Mouse (Mus musculus): ENCODE data around the gene Nudcd3.

Nudcd3 gene

DNA sequence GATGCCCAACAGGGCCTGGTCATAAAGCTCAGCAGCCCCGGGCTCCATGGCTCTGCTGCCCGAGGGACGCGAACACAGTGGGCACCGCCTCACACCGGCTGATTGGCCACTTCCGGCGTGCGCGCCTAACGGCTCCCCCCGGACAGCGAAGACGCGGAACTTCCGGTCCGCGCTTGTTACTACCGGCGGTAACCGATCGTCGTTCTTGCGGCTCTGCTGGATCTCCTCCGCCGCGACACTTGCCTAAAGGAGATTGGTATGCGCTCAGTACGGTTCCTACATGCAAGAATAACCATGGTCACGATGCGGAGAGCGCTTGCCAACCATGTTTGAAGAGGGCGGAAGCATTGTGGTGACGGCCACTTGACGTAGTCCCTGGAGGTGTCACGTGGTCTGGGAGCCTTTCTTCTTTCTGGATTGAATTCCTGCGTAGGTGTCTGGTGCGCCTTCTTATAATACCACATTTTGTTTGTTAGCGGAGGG lies at the start of gene Nudcd3:
Gene Nudcd3, minus strand, starts transcription at position 329 of the 483 bp plus-strand sequence.
- peak; percentile 95 for DNase-seq (ENCODE audit: low read depth, low spot score)

DNA sequence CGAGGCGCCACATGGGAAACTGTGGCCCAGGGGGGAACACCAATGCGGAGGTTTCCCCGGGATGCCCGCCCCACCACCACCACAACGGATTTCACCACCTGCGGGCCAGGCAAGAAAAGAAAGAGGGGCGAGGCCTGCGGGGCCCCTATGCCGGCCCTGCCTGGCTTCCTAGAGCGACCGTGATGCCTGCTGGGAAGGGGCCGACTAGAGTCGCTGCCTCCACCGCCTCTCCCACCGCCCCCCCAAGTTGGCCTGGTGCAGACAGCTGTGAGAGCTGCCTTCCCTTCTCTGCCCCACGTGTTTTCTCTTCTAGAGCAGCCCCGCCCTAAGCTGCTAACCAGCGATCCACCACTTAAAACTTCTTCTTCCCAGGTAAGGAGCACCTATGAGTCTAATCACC lies 44.5 kb upstream of the Nudcd3 start:
- DNase-seq (ENCODE audit: low read depth, low spot score), result no peak

DNA sequence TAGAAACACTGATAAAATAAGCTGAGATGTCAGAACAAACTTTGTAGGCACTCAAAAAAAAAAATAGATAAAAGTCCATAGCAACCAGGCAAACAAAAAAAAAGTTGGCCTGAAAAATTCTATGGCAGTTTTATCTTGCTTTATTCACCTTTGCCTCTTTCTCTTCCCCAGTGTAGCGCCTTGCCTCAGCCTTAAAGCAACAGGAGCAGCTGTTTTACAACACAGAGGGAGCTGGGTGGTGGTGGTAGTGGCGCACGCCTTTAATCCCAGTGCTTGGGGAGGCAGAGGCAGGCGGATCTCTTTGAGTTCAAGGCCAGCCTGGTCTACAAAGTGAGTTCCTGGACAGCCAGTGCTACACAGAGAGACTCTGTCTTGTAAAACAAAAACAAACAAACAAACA lies 32.8 kb upstream of the Nudcd3 start:
- no peak for DNase-seq (ENCODE audit: low read depth, low spot score)

DNA sequence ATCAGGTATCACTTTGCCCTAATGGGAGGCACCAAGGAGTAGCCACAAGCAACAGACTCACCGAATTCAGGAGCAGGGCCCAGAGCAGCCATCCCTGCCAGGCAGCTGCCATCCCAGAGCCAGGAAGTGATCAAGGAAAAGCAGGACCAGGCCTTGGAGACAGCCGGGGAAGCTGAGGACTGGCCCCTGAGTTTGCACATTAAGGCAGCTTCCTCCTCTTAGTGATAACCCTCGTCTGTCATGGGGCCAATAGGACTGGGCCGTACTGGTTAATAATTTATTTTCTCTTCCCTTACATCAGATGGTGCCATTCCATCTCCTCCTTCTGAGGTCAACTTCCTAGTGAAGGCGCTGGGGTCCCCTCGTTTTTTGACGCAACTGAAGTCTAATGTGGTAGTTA lies 29.8 kb upstream of the Nudcd3 start, which contains the start of gene Npc1l1:
Gene Npc1l1, minus strand, starts transcription at position 132 of the 400 bp plus-strand sequence.
- DNase-seq (ENCODE audit: low read depth, low spot score), result no peak

DNA sequence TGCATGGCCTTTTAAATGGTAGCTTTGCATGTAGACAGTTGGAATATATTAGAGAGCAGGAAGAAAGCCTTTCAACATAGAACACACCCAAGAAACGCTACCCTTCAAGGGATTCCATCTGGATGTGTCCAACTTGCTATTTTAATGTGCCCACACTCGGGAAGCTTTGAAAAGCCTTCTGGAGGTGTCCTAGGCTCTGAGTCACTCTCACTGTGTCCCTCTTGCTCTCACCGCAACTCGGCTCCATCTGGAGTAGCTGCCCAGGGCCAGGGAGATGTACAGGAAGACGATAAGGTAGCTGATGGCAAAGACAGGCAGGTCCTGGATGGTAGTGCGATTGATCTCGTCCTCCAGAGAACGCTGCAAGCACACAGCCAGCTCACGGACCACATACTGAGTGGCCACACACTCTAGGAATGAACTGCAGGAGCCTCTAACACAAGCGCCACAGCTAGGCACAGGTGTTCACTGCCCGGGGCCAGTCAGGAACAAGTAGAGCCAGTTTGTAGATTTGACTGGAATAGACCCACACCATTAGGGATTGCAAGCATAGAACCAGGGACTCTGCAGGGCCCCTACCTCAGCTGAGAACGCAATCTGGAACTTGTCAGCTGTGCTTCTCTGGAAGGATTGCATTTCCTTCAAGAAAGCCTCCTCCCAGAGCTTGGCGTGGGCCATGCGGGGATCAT lies 24.5 kb upstream of the Nudcd3 start:
- peak; percentile 74 for DNase-seq (ENCODE audit: low read depth, low spot score)

DNA sequence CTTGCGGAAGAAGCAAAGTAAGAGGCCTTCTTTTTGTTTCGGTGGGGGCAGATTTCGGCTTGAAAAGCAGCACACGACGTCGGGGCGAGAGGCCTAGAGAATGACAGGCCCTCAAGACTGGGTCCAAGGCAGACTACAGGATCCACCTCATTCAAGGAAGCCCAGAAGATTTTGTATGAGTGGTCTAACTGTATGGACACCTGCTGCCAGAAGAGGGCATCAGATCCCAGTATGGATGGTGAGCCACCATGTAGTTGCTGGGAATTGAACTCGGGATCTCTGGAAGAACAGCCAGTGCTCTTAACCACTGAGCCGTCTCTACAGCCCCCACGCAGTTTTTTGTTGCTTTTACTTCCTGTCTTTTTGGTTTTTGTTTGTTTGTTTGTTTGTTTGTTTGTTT lies 22.0 kb upstream of the Nudcd3 start:
- DNase-seq (ENCODE audit: low read depth, low spot score), result no peak

DNA sequence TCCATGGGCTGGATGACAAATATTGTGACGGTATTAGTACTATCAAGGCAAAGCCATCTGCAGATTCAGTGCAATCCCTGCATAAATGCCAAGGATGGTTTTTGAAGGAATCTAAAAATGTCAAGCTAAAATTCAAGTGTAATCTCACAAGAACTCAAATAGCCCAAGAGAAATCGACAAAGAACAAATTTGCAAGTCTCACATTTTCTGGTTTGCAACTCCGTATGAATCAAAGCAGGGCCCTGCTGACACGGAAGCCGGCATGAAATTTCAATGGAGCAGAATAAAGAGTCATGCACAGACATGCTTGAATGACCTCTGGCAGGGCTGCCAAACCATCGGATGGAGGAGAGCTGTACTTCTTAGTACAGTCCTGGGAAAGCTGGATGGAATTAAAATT lies 19.8 kb upstream of the Nudcd3 start:
- DNase-seq (ENCODE audit: low read depth, low spot score), result peak; percentile 38

DNA sequence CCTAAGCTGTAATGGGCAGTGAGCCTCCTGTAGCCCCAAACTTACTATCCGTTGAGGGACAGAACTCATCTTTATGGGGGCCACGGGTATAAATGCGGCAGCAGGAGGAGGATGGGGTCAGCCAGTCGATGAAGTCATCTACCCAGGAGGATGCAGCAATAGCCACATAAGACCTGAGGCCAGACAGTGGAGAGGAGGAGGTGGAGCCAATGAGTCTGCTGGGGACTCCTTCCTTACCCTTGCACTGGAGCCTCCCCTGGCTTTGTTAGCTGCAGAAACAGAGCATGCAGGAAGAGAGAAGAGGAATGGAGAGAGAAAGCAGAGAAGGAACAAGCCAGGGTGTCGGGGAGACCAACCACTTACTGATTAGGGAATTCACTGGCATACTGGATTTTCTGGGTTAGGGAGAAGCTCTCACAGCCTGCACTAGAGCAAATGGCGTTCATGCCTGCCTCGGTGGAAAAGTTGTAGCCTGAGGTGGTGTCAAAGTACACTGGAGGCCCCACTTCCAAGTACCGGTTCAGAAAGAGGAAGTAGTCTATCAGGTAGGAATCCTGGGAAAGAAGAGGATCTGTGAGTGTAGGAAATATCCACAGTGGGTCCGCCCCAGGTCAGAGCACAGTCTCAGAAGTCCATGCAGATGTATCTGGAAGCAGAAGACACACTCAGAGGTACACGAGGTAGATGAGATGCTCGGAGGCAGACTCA lies 18.1 kb upstream of the Nudcd3 start:
- no peak for DNase-seq (ENCODE audit: low read depth, low spot score)

DNA sequence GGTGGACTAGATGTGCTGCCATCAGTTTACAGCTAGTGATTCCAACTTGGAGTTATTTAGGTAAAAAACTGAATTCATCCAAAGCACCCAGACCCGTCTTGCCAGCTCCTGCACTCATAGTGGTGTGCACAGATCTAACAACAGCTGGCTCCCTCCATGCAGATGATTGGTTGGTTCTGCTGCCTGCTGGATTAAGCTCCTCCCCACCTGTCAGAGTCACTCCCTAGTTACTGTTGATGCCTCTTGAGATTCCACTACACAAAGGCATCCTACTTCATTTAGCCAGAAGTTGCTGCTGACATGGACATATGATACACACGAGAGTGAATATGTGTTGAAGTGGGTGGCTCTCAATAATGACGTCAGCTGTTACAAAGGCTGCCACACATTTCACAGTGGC lies 16.6 kb upstream of the Nudcd3 start:
- DNase-seq (ENCODE audit: low read depth, low spot score), result no peak

DNA sequence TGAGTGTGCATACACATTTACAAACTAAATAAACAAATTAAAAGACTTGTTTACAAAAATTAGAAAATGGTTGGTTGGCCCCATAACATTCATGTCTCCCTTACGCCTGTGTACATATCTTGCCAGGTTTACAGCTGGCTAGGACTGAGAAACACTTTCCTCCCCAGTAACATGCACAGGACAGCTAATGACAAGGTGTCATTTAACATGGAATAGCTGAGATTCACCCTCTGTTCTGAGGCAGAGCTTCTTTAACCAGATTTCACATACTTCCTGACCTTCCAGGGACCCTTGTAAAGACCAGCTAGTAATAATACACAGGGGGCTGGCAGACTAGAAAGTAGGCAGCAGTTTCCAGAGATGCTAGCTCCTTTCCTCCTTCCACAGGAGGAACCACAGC lies 7.9 kb upstream of the Nudcd3 start:
- DNase-seq (ENCODE audit: low read depth, low spot score), result no peak

DNA sequence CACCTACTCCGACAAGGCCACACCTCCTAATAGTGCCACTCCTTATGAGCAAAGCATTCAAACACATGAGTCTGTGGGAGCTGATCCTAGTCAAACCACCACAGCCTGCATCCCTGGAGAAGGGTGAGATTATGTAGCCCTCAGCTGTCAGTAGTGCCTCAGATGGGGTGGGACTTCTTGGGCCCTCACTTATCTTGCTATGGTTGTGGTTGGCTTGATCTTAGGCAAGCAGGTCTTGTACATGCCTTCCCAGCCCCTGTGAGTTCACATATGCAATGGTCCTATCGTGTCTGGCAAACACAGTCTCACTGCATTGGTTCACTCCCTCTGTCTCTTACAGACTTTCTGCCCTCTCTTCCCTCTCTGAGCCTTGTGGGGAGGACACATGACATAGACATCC lies 6.9 kb upstream of the Nudcd3 start:
- DNase-seq (ENCODE audit: low read depth, low spot score), result no peak

DNA sequence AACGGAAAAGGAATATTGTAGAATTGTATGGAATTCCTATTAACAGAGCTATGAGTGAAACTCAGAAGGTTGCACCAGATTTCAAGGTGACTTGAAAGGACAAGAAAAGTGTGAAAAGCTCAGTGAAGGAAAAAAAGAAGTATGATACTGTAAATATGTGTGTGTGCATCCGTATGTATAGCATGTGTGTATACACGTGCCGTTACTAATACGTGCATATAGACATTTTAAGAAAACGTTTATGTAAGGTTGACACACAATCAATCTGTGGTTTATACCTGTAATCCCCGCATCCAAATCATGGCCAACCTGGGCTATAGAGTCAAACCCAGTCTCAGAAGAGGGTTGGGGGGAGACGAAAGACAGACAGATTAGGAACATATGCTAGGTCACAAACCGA lies 355 bp upstream of the Nudcd3 start:
- no peak for DNase-seq (ENCODE audit: low read depth, low spot score)

DNA sequence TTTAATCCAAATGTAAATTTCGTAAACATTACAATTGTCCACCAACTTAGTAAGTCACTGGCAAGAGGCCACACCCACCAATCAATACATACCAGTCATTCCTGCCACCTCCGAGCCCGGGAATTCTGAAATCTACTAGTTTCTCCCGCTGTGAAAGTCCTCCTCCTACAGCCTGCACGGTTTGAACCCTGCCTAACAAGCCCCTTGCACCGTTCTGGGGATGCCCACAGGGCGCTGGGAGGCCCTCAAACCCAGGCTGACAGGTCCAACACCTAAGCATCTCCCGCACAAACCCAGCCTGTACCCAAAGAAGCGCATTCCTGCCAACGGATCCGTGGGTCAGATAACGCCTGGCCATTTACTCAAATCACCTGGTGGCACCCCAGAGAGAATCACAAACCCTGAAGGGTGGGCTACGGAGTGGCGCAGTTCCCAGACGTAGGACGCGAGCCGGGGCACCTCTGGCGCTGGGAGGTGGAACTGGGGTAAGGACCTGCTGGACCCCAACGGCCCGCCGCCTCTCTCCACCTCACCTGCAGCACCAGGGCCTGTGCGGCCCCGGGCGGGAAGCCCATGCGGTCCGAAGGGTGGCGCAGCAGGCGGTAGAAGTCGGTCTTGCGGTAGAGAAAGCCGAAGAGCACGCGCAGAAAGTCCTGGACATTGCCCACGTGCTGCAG lies 667 bp downstream of the Nudcd3 start, which contains the start of gene A730071L15Rik:
Gene A730071L15Rik, plus strand, starts transcription at position 620 of the 677 bp plus-strand sequence.
- DNase-seq (ENCODE audit: low read depth, low spot score), result no peak

DNA sequence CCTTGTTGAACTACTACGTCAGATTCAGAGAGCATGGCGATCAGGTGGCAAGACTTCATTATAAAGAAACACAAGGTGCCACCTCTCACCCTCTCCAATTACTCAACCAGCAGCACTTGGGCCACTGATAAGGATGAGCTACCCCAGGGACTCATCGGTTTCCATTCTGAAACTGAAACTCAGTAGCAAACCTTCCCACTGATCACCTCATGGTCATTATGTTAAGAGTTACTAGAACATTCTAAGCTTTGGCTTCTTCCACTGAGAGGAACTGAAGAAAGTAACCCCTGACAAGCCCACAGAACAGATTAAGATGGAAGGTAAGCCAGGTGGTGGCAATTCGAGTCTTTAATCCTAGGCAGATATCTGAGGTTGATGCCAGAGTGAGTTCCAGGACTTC lies 1.8 kb downstream of the Nudcd3 start:
- DNase-seq (ENCODE audit: low read depth, low spot score), result no peak

DNA sequence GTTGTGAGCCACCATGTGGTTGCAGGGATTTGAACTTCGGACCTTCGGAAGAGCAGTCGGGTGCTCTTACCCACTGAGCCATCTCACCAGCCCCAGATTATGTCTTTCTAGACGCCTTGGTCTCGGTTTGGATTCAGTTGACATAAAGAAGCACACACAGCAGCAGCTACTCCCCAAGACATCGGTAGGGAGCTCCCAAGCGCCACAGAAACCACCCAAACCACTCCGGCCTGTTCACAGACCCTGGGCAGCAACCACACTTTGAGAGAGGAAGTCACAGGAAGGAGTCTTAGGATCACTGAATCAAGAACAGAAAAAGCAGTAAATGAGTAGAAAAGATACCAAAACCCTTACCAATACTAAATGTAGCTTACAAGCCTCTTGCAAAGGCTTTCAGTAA lies 3.4 kb downstream of the Nudcd3 start:
- no peak for DNase-seq (ENCODE audit: low read depth, low spot score)

DNA sequence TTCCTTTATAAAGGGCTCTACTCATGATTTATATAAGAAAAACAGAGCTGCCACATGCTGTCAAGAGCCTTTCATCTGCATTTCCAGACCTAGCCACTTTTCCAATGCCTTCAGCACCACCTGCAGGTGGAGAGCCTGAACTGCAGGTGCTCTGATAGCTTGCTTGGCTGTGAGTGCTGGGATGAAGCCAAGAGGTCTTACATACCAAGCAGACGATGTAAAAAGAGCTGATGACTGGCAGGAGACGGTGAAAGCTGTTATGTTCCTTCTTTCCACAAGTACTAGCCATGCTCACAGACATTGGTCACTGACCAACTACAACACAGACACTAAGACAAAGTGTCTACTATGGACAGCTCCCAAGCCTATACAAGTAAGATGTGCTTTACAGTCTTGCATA lies 12.3 kb downstream of the Nudcd3 start:
- peak; percentile 90 for DNase-seq (ENCODE audit: low read depth, low spot score)

DNA sequence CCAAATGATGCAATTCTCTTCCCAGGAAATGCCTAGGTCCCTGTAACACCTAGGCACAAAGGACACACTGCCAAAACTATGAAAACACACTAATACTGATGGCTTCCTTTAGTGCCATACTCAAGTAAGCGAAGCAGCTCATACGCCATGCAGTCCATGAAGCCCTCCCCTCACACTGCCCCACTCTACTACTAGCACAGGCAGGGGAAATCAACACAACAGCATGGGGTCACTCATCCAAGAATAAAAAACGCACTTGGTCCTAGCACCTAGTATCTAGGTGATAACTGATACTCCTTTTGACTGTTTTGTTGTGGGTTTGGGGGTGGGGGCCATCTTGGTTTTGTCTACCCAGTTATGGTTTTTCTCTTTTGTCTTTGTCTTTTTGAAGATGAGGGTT lies 12.8 kb downstream of the Nudcd3 start:
- DNase-seq (ENCODE audit: low read depth, low spot score), result no peak

DNA sequence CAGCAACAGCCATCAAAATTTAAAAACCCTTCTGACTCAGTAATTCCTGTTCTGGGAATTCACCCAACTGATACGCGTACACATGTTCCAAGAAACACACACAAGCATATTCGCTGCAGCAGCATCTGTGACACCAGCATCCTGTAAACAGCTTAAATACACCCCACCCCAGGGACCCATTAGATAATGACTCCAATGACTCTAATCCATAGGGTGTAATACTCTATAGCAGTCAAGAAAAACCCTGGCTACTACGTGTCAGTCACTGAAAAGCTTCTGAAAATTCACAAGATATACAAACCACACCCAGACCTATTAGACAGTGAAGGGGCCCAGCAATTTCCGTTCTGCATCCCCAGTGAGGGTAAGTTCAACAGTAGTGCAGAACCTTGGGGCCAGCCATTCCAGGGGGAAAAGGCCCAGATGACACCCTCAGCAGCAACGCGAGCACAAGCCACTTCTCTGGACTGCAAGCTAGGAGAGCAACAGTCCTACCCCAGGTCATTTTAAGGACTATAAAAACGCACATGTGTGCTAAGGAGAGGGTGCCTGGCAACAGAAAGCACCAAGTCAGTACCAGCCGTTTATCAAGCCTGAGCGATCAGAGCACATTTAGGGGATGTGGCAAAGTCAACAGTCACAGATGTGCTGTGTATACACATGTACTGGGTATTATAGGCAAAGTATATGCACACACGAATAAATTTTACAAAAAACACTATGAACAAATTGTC lies 15.8 kb downstream of the Nudcd3 start:
- no peak for DNase-seq (ENCODE audit: low read depth, low spot score)

DNA sequence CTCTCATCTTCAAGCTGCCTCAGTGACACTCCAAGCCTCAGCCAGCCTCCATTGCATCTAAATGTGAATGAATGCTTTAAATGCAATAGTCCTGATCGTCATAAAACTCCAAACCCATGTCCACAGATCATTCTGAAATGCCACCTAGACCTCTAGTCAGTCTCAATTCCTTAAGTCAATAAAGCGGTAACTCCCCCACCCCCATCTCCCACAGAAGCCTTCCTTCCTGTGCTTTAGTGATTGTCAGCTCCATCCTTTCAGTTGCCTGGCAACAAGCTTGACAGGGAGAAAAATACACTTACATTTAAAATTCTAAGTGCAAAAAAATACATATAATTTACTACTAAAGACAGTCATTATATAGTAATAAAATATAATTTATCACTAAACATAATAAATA lies 17.0 kb downstream of the Nudcd3 start:
- DNase-seq (ENCODE audit: low read depth, low spot score), result no peak

DNA sequence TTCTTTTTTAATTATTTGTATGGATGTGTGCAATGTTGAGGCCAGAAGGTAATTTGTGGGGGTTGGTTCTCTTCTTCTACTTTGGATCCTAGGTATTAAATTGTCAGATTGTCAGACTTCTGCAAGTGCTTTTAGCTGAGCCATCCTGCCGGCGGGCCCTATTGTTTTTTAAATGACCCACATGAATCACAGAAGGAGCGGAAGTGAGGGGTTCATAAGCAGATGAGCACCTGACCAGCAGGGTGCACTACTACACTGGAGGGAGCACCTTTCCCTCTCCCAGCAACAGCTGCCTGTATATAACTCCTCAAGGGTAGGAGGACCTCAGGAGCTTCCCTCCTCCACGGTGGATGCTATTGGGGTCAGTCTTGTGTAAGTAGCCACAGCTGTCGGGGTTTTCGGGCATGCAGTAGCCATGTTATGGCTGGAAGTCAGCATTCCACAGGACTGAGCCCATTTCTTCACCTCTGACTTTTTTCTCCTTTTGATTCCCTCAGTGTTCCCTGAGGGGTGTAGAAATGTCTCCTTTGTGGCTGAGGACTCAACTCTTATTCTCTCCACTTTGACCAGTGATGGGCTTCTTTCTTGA lies 19.3 kb downstream of the Nudcd3 start:
- DNase-seq (ENCODE audit: low read depth, low spot score), result no peak

DNA sequence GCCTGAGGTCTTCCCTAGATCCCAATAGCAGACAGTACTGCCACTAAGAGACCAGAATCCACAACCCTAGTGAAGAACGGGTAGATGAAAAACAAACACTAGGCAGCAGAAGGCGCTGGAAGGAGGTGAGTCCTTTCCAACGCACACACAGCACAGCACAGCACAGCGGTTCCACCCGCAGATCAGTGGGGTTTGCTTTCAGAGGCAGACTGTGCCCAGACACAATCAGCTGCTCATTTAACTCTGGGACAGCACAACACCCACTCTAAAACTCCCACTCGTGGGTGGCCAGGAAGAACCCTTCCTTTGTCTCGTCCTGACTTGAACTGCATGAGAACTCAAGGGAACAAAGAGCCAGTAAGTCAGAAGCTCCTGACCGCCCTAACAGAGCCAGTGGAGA lies 21.0 kb downstream of the Nudcd3 start:
- no peak for DNase-seq (ENCODE audit: low read depth, low spot score)

Data from telencephalon, adult 2 months (tissue).